Mouse (Mus musculus) urinary bladder, adult 2 months (tissue): Measurements from ENCODE around the gene A730049H05Rik. TPM values are rescaled to one million over a fixed set of nuclear protein-coding genes. Genes with fewer than 3 reads are reported as not detected.

Experiments used
- DNase-seq: peaks from one replicate; pipeline ENCODE4 v3.0.0; 2022; ENCODE audit warnings: low spot score
- polyA plus RNA-seq: library from polyadenylated mRNA; depleted of rRNA; stranded (reverse); fragments of >200 nt; gene quantifications from 2 replicates; pipeline ENCODE4 v1.2.3, GENCODE M21; 2012

A730049H05Rik gene
- polyA plus RNA-seq, 1 experiment = not detected

DNA sequence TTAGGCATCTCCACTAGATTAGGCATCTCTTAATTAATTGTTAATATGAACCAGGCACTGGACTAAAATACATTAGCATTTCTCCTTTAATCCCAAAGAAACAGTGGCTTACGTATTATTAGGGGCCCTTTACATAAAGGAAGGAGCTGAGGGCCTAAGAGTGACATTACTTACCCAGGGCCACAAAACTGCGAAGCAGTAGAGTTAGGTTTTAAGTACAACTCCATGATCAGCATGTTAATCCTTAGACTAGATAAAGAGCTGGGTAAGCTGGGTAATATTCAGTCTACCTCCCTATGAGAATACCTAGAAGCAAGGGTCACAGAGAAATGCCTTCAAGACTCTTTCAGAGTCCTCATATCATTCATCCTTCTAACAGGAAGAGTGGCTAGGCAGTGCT lies 12.9 kb downstream of the A730049H05Rik start:
- no peak for DNase-seq

- DNase-seq = no peak
Measured at GRCm38 (mm10) chr6:92831106-92831505, 14.8 kb downstream of the A730049H05Rik start.

GRCm38 (mm10) chr6:92842000-92842399 lies 25.7 kb downstream of the A730049H05Rik start:
- no peak for DNase-seq

DNA sequence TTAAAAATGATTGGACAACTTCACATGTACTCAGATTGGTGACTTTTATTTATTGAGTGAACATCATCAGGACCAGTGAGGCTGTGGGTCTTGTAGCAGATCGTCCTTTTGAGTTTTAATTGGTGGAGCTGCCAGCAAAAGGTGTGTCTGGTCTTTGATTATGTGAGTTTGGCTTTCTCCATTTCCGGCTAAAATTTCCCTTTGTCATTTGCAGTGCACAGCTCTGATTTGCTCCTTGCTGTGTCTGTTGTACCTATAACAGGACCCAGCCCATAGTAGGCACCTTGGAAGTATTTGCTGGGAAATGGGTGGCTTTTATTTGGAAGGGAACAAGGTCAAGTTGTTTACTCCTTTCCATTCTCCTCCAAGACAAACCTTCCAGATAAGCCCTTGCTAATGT lies 27.2 kb downstream of the A730049H05Rik start:
- no peak for DNase-seq

GRCm38 (mm10) chr6:92845898-92846297 lies 29.6 kb downstream of the A730049H05Rik start:
- no peak for DNase-seq

- DNase-seq = no peak
Measured at GRCm38 (mm10) chr6:92846614-92847013, 30.3 kb downstream of the A730049H05Rik start.

GRCm38 (mm10) chr6:92849208-92849607 lies 32.9 kb downstream of the A730049H05Rik start:
- DNase-seq = no peak

- DNase-seq = no peak
Measured at GRCm38 (mm10) chr6:92850250-92850649, 34.0 kb downstream of the A730049H05Rik start.

DNA sequence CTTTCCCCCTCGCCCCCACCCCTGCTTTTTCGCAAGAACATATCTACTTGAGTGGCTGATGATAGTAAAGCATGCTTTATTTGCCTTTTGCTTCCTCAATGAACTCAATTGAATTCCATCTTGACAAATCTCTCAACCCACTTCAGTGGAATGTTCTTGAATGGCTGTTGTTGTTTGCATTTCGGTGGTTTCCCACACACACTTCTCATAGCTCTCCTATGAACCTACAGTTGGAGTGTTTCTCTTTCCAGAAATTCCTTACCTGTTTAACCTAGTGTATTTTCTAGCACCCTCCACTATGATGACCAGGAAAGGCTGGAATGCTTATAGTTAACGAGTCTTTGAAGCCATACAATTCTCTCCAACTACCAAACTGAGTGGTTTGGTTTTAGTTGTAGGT lies 38.6 kb downstream of the A730049H05Rik start:
- DNase-seq = no peak

DNA sequence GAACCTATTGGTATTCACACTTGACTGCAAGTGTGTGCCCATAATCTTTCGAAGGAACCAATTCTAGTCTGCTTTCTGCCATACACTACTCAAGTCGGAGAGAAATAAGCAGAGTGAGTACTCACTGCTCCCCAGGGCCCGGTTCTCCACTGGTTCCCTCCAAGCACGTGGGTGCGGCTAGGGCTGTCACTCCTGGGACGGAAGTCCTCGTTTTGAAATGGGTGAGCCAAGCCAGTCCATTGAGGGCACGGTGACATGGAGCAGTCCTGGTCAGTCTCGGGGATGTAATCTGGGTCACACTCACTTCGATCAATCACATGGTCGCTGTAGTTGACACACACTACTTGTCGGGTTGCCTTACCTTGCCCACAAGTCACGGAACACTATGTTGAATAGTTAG lies 41.5 kb downstream of the A730049H05Rik start:
- no peak for DNase-seq

DNA sequence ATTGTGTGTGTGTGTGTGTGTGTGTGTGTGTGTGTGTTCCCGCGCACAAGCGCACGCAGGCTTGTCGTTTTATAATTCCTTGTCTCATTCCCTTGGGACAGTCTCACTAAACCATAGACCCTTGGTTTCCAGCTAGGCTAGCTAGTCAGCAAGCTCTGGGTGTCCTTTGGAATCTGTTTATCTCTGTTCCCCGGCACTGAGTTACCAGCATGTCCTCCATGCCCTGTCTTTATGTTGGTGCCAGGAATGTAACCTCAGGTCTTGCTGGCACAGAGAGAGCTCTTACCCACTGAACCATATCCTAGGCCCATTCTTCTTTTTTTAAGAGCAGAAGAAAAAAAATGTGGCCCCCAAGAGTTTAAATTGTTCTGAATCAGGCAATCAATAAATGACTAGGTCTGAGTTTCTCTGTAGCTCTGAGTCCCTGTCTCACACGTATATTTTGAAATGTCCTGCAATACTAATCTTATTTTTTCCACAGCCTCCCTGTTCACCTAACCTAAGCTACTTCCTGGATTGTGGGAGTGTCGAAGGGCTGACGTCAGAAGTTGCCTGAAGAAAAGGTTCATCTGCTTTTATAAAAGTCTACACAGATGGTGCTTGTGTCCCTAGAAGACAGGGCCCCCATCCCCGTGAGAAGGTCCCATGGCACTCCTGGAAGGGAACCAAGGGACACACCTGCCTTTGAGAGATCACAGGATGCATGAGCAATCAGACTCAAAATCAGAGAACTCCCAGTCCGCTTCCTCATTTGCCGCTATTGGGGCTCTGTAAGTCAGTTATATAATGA lies 42.6 kb downstream of the A730049H05Rik start:
- DNase-seq = no peak

GRCm38 (mm10) chr6:92860285-92860912 lies 44.1 kb downstream of the A730049H05Rik start:
- no peak for DNase-seq

- no peak for DNase-seq
Measured at GRCm38 (mm10) chr6:92862599-92862998, 46.3 kb downstream of the A730049H05Rik start.

GRCm38 (mm10) chr6:92869089-92869581 lies 52.9 kb downstream of the A730049H05Rik start, which contains the start of gene Gm15737:
Gene Gm15737, plus strand, starts transcription at chr6:92869357.
- DNase-seq = no peak

GRCm38 (mm10) chr6:92869582-92870219 lies 53.4 kb downstream of the A730049H05Rik start:
- DNase-seq = no peak

DNA sequence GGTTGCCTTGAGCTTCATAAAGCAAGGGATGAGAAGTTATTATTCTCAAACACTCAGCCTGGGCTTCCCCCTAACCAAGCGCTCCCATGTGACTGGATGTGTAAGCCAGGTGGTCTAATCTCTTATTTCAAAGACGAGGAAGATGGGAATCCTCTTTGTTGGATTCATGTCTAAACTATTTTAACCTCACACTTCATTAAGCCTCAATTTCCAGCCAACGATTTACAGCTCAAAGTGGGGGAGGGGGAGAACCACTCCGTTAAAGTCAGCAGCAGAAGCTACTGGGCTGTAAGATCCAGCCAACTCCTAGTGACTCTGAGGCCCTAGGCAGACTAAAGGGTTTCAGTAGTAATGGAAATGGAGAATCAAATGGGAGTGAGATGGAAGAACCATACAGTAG lies 55.5 kb downstream of the A730049H05Rik start:
- no peak for DNase-seq

GRCm38 (mm10) chr6:92872766-92873165 lies 56.5 kb downstream of the A730049H05Rik start:
- no peak for DNase-seq

- DNase-seq = no peak
Measured at GRCm38 (mm10) chr6:92874854-92875253, 58.6 kb downstream of the A730049H05Rik start.

DNA sequence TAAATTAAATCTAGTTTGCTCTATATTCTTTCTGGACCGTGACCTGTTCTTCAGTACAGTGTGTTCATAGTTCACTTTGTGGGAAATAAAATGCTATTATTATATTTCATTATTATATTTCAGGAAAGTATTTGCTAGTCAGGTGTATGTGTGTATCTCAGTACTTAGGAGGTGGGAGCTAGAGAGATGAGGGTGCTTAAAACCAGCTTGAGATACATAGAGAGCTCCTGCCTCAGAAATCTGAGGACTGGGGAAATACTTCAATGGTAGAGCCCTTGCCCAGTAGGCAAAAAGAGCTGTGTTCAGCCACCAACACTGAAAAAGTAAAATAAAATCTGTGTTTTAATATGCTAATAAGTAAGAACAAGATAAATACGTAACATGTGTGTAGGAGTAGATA lies 59.1 kb downstream of the A730049H05Rik start:
- DNase-seq = no peak

GRCm38 (mm10) chr6:92876121-92876520 lies 59.8 kb downstream of the A730049H05Rik start:
- no peak for DNase-seq

DNA sequence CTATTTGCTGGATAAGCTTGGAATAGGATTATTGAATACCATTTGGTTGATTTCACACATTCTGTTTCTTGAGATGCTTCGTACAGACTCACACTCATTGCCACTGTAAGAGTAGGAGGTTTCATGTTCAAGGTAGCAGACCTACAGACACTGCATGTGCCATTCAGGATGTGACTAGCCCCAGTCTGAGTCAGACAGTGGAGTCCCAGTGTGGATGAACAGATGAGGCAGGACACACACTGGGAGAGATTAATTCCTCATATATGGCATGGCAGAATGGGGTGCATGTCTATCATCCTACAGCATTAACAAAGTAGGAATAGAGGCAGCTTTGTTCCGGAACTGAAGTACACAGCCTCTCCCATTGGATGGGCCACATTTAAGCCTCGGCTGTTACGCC lies 61.0 kb downstream of the A730049H05Rik start:
- DNase-seq = no peak

GRCm38 (mm10) chr6:92878771-92879170 lies 62.5 kb downstream of the A730049H05Rik start:
- DNase-seq = no peak
